In genomic region chr8:77517301-77518200, GRCm38 (mm10) we compare ENCODE assay signal across 8 mouse cellular contexts. TPM values are rescaled to one million over a fixed set of nuclear protein-coding genes. Genes with fewer than 3 reads are reported as not detected.
A peak's percentile ranks its signal among the peaks of the same experiment; 100 is the strongest.
DNase-seq lines count a peak whose midpoint lies in the region; ATAC-seq and TF ChIP-seq lines count a peak whose summit lies in the region.

TSS of gene Arhgap10 (minus strand) at chr8:77517953.

- no peak for TF ChIP-seq CTCF in gastrocnemius, adult 2 months (IDR thresholded peaks at IDR 0.05)
- TF ChIP-seq CTCF in hindbrain, postnatal 0 days (IDR thresholded peaks at IDR 0.05; ENCODE audit: low read depth), result no peak

- peak within 1 kb of the TSS; percentile 59 for H3K9ac ChIP-seq in hindbrain, postnatal 0 days (replicated peaks; ENCODE audit: low read length)

- no peaks in the 10 kb centered on the region for H3K27me3 ChIP-seq in hindbrain, postnatal 0 days (ENCODE audit: insufficient read depth, low read length)
- H3K27me3 ChIP-seq in midbrain, embryonic 10.5 days (ENCODE audit: low read depth, poor library complexity, severe bottlenecking), result peaks cover 56% of the 10 kb centered on the region

- peak; percentile 87 for ATAC-seq in hindbrain, postnatal 0 days

- intact Hi-C loops in gastrocnemius, adult 2 months (cut with DNase I), result loop anchor here (2.0 to 5.0 kb wide), 2 partner anchors 33 to 75 kb away; no protein-coding TSS in a partner anchor
- intact Hi-C loops in left cerebral cortex, postnatal 36 days (cut with DNase I), result loop anchor here (5.0 kb wide), 1 partner anchor 95 kb away; no protein-coding TSS in a partner anchor

- H3K36me3 ChIP-seq in hindbrain, postnatal 0 days (ENCODE audit: insufficient read depth, low read length), result no peaks in the 10 kb centered on the region
- no peaks in the 10 kb centered on the region for H3K36me3 ChIP-seq in midbrain, embryonic 10.5 days

- H3K27ac ChIP-seq in gastrocnemius, adult 2 months, result peak within 1 kb of the TSS; percentile 97
- peak within 1 kb of the TSS; percentile 56 for H3K27ac ChIP-seq in hindbrain, postnatal 0 days
- peak within 1 kb of the TSS; percentile 88 for H3K27ac ChIP-seq in midbrain, embryonic 10.5 days (replicated peaks)

- H3K9me3 ChIP-seq in hindbrain, postnatal 0 days (ENCODE audit: low read length), result no peaks in the 10 kb centered on the region
- no peaks in the 10 kb centered on the region for H3K9me3 ChIP-seq in midbrain, embryonic 10.5 days (replicated peaks)

- H3K4me3 ChIP-seq in gastrocnemius, adult 2 months, result peak within 1 kb of the TSS; percentile 91
- peak within 1 kb of the TSS; percentile 67 for H3K4me3 ChIP-seq in hindbrain, postnatal 0 days (ENCODE audit: low read length)
- H3K4me3 ChIP-seq in midbrain, embryonic 10.5 days, result peak within 1 kb of the TSS; percentile 75

- under 1% methylated on average over 66 of the region's 95 CpGs for WGBS in hindbrain, postnatal 0 days
- whole genome bisulfite sequencing in midbrain, embryonic 10.5 days, result under 1% methylated on average over 76 of the region's 95 CpGs

- no peaks in the 10 kb centered on the region for H3K4me1 ChIP-seq in hindbrain, postnatal 0 days (ENCODE audit: insufficient read depth, low read length)
- H3K4me1 ChIP-seq in midbrain, embryonic 10.5 days, result peaks cover 45% of the 10 kb centered on the region

- peak; percentile 84 for DNase-seq in ZHBTc4 (ENCODE audit: low read depth, low spot score)
- DNase-seq in cerebellum, postnatal 36 days, result peak; percentile 74 to 77
- DNase-seq in gastrocnemius, adult 2 months, result peak; percentile 92
- peak; percentile 76 for DNase-seq in hindbrain, postnatal 0 days (ENCODE audit: low spot score)
- DNase-seq in left cerebral cortex, postnatal 36 days (ENCODE audit: low spot score in 2 of 2), result peak; percentile 54 to 68
- peak; percentile 89 for DNase-seq in midbrain, embryonic 10.5 days (ENCODE audit: low spot score)
- DNase-seq in right cerebral cortex, postnatal 36 days (ENCODE audit: low spot score in 2 of 2), result peak; percentile 29 to 39
- DNase-seq in yolk sac, embryonic 10.5 days (ENCODE audit: low spot score), result peak; percentile 96

- H3K4me2 ChIP-seq in hindbrain, postnatal 0 days (ENCODE audit: low read depth, low read length), result peak within 1 kb of the TSS; percentile 88

RNA-seq across cellular contexts. Expression of gene Arhgap10, which starts in this region (rescaled TPM):
- 10 to 100 TPM; 54.4 to 55.9 TPM for total RNA-seq in gastrocnemius, adult 2 months (2021)
- 3.4 and 5.2 TPM in 2 replicates for total RNA-seq in hindbrain, postnatal 0 days (2014; rRNA removed)
- polyA plus RNA-seq in hindbrain, postnatal 0 days (2015; fragmentation: Nextera tagmentation; extraction: Ambion mirVana), result 3.7 and 4.2 TPM in 2 replicates
- 10 to 100 TPM; 34.5 to 36.9 TPM for total RNA-seq in left cerebral cortex, postnatal 36 days (2021)
- 13.9 and 16.5 TPM in 2 replicates for polyA plus RNA-seq in midbrain, embryonic 10.5 days (2016; fragmentation: Nextera tagmentation; extraction: Ambion mirVana)

Comparison
In these comparisons a context has a peak if more than half of its experiments do, and no peak if none do; other contexts are left out.
1. Peak in every context shown above with its lines: DNase-seq, ATAC-seq, H3K4me3 ChIP-seq and H3K27ac ChIP-seq.
2. DNase-seq: peak in every context shown above with its lines; median percentile 96 in yolk sac, embryonic 10.5 days; 92 in gastrocnemius, adult 2 months; 89 in midbrain, embryonic 10.5 days; 84 in ZHBTc4; 76 in hindbrain, postnatal 0 days; 76 in cerebellum, postnatal 36 days; 61 in left cerebral cortex, postnatal 36 days; 34 in right cerebral cortex, postnatal 36 days.